Mouse (Mus musculus): Measurements from ENCODE around the gene Ugt1a9.
A peak's percentile ranks its signal among the peaks of the same experiment; 100 is the strongest.
"Not testable (repeated sequence)": the region's sequence is repeated elsewhere in the genome, so short reads cannot be mapped to it uniquely, and the experiment has no call there.

Ugt1a9 gene

GRCm38 (mm10) chr1:88105656-88106055 is 35.1 kb downstream of the Ugt1a9 start:
- DNase-seq (ENCODE audit: low spot score in 2 of 2), result no peak

DNA sequence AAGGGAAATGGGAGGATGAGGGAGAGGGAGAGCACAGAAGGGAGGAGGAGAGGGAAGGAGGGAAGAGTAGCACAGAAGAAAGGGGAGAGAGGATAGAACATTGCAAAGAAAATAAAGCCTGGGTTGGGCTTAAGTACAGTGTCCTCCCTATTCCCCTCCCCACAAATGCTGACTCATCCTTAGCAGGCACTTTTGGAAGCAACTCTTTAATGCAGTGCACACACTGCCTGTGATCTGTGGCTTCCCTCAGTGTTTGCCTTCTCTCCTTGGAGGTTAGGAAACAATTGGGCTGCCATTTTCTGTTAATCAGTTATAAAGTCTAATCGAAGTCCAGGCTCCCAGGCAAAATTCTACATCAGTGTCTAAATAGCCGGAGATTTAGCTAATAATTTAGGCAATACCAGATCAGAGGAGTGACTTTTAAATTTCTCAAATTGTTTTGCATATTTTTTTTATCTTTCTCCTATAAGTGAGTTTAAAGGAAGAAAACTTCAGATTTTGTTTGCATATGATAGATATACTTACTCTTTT is 38.5 kb downstream of the Ugt1a9 start:
- DNase-seq (ENCODE audit: low spot score in 2 of 2), result not testable (repeated sequence)

DNA sequence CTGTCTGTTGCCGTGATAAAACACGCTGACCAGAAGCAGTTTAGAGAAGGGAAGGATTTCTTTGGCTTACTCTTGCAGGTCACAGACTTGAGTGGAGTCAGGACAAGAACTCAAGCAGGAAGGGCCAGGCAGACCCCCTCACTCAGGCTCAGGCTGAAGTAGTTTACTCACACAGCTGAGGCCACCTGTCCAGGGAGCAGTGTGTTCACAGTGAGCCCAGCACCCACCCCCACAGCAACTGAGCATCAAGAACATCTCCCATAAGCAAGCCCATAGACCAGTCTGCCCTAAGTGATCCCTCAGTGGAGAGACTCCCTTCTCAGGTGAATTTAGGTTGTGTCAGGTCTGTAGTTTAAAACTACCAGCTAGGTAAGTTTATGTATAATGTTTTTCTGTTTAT is 39.0 kb downstream of the Ugt1a9 start:
- not testable (repeated sequence) for DNase-seq (ENCODE audit: low spot score in 2 of 2)

DNA sequence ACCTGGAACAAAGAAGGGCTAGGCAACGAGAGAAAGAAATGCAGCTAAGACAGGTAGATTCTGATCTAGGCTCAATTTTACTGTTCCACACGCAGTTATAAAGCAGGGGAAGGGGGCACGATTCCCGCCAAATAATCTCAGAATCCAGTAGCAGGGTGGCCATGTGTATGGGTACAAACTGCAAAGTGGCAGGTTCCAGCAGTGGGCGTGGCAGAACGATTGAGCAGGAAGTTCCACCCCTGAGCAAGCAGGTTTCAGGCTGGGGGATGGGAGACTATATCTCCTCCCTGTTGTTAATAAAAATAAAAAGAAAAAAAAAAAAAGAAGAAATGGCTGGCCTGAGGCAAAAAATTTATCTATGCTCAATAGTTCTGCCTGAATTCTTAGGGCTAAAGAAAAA is 42.2 kb downstream of the Ugt1a9 start:
- DNase-seq (ENCODE audit: low spot score in 2 of 2), result not testable (repeated sequence)

DNA sequence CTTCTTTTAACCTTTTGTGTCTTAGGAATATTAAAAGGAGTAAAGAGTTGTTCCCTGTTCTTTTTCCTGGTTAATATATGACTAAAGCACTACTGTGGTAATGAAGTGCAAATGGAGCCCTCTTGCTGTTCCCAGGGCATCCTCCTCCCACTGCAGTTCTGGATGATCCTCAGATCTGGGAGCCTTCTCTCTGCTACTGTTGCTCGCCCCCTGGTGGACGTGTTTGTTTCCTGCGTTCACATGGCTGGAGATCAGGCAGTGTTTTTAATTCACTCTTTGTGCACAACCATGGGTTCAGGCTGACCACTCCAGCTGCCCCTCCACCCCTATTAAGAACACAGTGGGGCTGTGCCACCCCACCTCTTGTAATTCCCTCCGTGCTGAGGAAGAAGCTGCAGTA is 50.0 kb downstream of the Ugt1a9 start:
- DNase-seq (ENCODE audit: low spot score in 2 of 2), result not testable (repeated sequence)

GRCm38 (mm10) chr1:88121521-88121920 is 50.9 kb downstream of the Ugt1a9 start:
- not testable (repeated sequence) for DNase-seq (ENCODE audit: low spot score in 2 of 2)

GRCm38 (mm10) chr1:88125827-88126360 is 55.3 kb downstream of the Ugt1a9 start:
- DNase-seq (ENCODE audit: low spot score in 2 of 2), result not testable (repeated sequence)

DNA sequence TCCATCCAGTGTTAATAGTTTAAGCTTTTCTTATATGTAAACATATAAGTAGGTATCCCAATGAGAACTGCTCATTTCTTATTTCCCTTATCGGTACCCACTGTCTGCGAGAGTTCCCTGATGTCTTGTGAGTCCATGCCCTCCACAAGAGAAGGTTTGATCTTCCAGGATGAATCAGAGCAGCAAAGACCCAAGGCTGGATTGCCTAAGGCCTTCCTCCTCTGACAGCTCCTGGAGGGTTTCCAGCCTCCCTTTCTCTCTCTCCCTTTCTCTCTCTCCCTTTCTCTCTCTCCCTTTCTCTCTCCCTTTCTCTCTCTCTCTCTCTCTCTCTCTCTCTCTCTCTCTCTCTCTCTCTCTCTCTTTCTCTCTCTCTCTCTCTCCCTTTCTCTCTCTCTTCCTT is 58.5 kb downstream of the Ugt1a9 start:
- DNase-seq (ENCODE audit: low spot score in 2 of 2), result not testable (repeated sequence)

- DNase-seq (ENCODE audit: low spot score in 2 of 2), result not testable (repeated sequence)
These were observed 59.6 kb downstream of the Ugt1a9 start for GRCm38 (mm10) chr1:88130223-88130622.

- no peak for DNase-seq (ENCODE audit: low spot score in 2 of 2)
These were observed 63.4 kb downstream of the Ugt1a9 start for GRCm38 (mm10) chr1:88133908-88134456.

DNA sequence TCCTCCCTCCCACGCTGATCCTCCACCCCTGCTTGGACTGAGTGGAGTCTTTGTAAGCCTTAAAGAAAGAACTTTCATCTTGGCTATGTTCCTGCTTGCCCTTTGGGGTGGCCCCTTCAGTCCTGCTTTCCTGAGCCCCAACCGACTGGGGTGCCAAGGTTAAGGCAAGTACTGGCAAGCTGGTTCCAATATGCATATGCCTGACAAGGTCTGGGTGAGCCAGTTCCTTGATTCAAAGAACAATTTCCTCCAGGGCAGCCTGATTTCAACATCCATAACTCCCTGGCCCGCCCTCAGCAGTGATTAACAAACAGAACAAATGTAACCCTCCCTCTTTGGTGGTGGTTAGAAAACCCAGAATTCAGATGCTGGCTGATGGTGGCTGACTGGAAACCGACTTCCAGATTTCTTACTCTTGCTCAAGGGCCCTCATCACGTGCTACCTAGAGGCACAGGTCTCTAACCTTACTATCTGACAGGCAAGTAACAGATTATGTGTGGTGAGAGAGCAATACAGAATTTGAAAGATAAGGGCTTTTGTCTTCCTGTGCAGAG is 63.9 kb downstream of the Ugt1a9 start, which contains the start of gene Ugt1a6a:
Gene Ugt1a6a, plus strand, starts transcription at position 353 of the 555 bp plus-strand sequence.
- not testable (repeated sequence) for DNase-seq (ENCODE audit: low spot score in 2 of 2)

GRCm38 (mm10) chr1:88135229-88135904 is 64.8 kb downstream of the Ugt1a9 start:
- not testable (repeated sequence) for DNase-seq (ENCODE audit: low spot score in 2 of 2)

DNA sequence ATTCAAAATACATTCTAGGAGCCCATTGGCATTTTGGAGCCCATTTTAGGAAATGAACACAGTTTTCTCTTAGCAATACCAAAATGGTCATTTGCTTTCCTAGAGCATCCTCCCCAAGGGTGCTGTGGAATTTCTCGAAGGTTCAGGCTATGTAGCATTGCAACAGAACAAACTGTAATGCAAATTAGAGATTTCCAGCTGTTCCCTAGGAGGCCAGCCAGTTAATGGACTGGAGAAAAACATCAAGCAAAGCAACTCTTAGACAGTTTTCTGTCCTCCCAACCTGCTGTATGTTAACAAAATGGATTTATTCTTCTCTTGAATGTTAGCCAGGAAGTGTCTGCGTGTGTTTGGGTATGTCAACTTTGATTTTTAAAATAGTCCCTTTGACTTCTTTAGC is 66.0 kb downstream of the Ugt1a9 start:
- no peak for DNase-seq (ENCODE audit: low spot score in 2 of 2)

- no peak for DNase-seq (ENCODE audit: low spot score in 2 of 2)
These were observed 66.7 kb downstream of the Ugt1a9 start for GRCm38 (mm10) chr1:88137264-88137663.

GRCm38 (mm10) chr1:88138145-88138544 is 67.5 kb downstream of the Ugt1a9 start:
- no peak for DNase-seq (ENCODE audit: low spot score in 2 of 2)

DNA sequence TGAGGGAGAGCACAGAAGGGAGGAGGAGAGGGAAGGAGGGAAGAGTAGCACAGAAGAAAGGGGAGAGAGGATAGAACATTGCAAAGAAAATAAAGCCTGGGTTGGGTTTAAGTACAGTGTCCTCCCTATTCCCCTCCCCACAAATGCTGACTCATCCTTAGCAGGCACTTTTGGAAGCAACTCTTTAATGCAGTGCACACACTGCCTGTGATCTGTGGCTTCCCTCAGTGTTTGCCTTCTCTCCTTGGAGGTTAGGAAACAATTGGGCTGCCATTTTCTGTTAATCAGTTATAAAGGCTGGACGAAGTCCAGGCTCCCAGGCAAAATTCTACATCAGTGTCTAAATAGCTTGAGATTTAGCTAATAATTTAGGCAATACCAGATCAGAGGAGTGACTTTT is 69.9 kb downstream of the Ugt1a9 start:
- not testable (repeated sequence) for DNase-seq (ENCODE audit: low spot score in 2 of 2)

GRCm38 (mm10) chr1:88143966-88144675 is 73.5 kb downstream of the Ugt1a9 start:
- peak in 1 of 2 experiments; percentile 59 for DNase-seq (ENCODE audit: low spot score in 2 of 2)

DNA sequence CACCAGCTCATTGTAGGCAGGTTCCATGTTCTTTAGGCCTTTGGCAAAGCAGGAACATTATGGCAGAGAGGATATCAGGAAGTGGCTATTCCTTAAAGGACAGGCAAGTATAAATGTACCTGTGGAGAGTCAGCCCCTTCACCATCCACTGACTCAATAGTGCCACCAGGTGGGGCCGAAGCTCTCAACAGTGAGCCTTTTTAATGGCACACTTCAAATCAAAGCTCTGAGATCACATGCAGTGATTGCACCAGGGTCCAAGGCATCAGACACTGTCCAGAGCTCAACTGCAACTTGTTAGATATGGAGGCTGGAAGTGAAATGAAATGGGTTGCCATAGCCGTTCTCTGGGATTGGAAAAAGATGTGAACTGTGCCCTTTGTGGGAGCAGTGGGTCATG is 74.7 kb downstream of the Ugt1a9 start:
- not testable (repeated sequence) for DNase-seq (ENCODE audit: low spot score in 2 of 2)

DNA sequence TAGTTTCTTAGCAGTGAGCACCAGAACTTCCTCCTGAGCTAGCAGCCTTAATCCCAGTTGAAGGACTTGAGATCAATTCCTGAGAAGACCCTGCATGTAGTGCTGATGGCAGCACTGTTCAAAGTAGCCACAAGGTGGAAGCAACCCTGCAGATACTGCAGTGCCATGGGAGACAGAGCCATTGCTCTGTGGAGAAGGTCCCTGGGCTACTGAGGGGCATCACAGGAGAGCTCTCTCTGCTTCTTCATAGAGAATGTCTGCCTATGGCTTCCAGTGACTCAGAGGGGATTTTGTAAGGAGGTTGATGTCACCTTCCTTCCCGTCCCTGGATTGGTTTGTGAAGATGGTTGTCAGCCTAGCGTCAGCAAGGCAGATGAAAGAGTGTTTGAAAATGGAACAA is 79.5 kb downstream of the Ugt1a9 start:
- DNase-seq (ENCODE audit: low spot score in 2 of 2), result not testable (repeated sequence)

- no peak for DNase-seq (ENCODE audit: low spot score in 2 of 2)
These were observed 87.8 kb downstream of the Ugt1a9 start for GRCm38 (mm10) chr1:88158430-88158829.

DNA sequence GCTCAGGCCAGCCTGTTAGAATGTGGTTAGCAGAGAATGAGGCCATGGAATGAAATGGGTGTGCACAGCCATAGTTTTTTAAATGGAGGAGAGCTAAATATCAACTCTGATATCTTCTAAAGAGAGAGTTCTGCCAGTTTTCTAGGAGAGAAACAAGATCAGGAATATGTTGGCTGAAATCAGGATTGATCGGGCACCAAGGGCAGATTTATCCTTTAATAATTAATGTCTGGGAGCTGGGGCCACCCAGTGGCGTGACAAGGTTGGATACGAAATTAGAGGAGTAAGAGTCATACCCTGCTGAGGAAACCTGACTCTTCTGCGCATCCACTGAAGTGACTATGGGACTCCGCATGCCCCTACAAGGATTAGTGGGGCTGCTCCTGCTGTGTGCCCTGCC is 95.1 kb downstream of the Ugt1a9 start, which contains the start of gene Ugt1a5:
Gene Ugt1a5, plus strand, starts transcription at position 302 of the 400 bp plus-strand sequence.
- DNase-seq (ENCODE audit: low spot score in 2 of 2), result no peak

DNA sequence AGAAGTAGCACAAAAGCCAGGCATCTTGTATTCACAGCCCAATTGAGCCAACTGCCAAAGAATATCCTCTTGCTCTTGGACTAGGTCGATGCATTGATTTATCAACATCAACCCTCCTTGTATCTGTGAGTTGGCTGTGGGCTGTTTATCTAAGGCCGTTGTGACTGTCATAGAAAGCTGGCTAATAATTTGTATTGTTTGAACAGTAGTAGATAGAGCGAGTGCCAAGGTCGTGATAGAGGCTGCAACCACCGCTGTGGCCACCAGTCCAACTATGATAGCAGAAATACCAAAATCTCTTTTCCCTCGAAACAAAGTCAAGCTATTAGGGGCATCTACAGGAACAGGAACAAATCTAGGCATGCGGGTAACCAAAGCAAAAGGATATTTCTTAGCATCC is 101.6 kb downstream of the Ugt1a9 start:
- DNase-seq (ENCODE audit: low spot score in 2 of 2), result not testable (repeated sequence)
